Mouse (Mus musculus) B cell, adult 62 days (primary cell): ENCODE measurements around the gene Olfr1192-ps1. TPM values are rescaled to one million over a fixed set of nuclear protein-coding genes. Genes with fewer than 3 reads are reported as not detected.

ENCODE experiments used
- total RNA-seq: library from RNA; stranded (reverse); gene quantifications from 4 replicates; pipeline ENCODE4 v1.2.4, GENCODE M21; 2023

Olfr1192-ps1 gene
- total RNA-seq, result not detected in 4 replicates

GRCm38 (mm10) chr2:88648209-88648608, at the start of gene Olfr1192-ps1:
Gene Olfr1192-ps1, plus strand, starts transcription at chr2:88648509.

DNA sequence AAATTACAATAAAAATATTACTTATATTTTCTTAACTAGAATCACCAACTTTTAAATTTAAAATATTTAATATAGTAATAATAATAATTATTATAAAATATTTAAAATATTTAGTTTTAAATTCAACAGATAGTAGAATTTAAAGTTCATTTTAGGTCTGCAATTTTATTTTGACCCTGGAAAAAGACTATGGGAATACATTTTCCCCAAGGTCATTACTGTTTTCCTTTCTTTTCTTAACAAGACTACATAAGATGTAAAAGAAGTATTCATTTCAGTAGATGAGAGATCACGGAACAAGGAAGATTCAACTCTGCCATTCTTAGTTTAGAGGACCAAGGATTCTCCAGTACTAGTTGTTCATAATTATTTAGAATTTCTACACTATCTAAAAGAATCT, 8.1 kb upstream of the Olfr1192-ps1 start, which contains the start of gene Olfr1191-ps1:
Gene Olfr1191-ps1 (plus strand): TSS at position 301 of the 400 bp plus-strand sequence.

GRCm38 (mm10) chr2:88675328-88675727, 27.0 kb downstream of the Olfr1192-ps1 start, which contains the start of gene Olfr1193:
Gene Olfr1193, plus strand, starts transcription at chr2:88675628.

DNA sequence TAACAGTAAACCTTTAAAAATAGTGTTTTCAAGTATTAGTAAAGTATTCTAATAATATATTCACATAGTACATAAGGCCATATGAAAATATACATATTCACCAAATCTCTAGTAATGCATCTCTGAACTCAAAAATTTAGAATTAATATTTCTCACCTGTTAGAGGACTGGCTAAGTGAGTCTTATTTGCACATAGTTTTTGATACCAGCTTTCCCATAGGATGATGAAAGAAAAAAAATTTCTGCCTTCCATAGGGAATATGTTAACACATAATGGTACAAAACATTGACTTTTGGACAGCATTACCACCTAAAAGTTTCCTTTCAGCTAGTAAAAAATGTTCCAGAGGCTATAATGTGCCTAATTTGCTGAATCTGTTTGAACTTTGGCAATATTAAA, 40.8 kb downstream of the Olfr1192-ps1 start, which contains the start of gene Olfr1195:
Gene Olfr1195 (minus strand): TSS at position 101 of the 400 bp plus-strand sequence.

DNA sequence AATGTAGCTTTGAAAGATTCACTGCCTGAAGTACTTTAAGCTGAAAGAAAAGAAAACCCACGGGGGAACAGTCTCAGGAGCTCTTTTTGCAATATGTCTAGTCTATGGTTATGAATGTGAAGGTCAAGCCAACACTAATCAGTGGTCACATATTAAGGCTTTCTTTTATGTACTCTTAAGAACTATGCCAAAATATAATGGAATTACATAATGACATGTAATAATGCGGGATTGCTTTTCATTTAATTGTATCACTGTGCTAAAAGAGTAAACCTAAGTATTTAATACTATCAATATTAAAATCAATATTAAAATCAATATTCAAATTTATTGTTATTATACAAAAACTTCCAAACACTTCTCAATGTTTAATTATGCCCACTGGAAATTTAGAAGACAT, 56.2 kb downstream of the Olfr1192-ps1 start, which contains the start of gene Olfr1196:
Gene Olfr1196 (minus strand): TSS at position 101 of the 400 bp plus-strand sequence.

Other genes starting within 250 kb of the Olfr1192-ps1 start
- gene Olfr1179, start 242.1 kb upstream of the Olfr1192-ps1 start, total RNA-seq, result not detected in 4 replicates
- gene Olfr1180, start 229.4 kb upstream of the Olfr1192-ps1 start, total RNA-seq, result not detected in 4 replicates
- not detected in 4 replicates for gene Olfr1181, start 222.3 kb upstream of the Olfr1192-ps1 start, total RNA-seq
- gene Gm13757, start 199.4 kb upstream of the Olfr1192-ps1 start, total RNA-seq, result not detected in 4 replicates
- not detected in 4 replicates for gene Olfr1183, start 193.6 kb upstream of the Olfr1192-ps1 start, total RNA-seq
- gene Olfr1184, start 164.9 kb upstream of the Olfr1192-ps1 start, total RNA-seq, result not detected in 4 replicates
- gene Olfr1185-ps1, start 155.2 kb upstream of the Olfr1192-ps1 start, total RNA-seq, result not detected in 4 replicates
- gene Olfr1186, start 130.0 kb upstream of the Olfr1192-ps1 start, total RNA-seq, result not detected in 4 replicates
- gene Olfr1188, start 91.6 kb upstream of the Olfr1192-ps1 start, total RNA-seq, result not detected in 4 replicates
- not detected in 4 replicates for gene Olfr1189, start 62.1 kb upstream of the Olfr1192-ps1 start, total RNA-seq
- gene Olfr1191-ps1, start 8.0 kb upstream of the Olfr1192-ps1 start, total RNA-seq, result 0.09 to 0.20 TPM in 2 of 4 replicates, not detected in the others
- gene Olfr1193, start 27.1 kb downstream of the Olfr1192-ps1 start, total RNA-seq, result not detected in 4 replicates
- gene Olfr1195, start 40.7 kb downstream of the Olfr1192-ps1 start, total RNA-seq, result not detected in 4 replicates
- gene Olfr1196, start 56.1 kb downstream of the Olfr1192-ps1 start, total RNA-seq, result not detected in 4 replicates
- not detected in 4 replicates for gene Olfr1197, start 83.9 kb downstream of the Olfr1192-ps1 start, total RNA-seq
- not detected in 4 replicates for gene Olfr1198, start 102.9 kb downstream of the Olfr1192-ps1 start, total RNA-seq
- gene Olfr1199, start 112.0 kb downstream of the Olfr1192-ps1 start, total RNA-seq, result not detected in 4 replicates
- gene Olfr1200, start 122.0 kb downstream of the Olfr1192-ps1 start, total RNA-seq, result not detected in 4 replicates
- gene Olfr1201, start 144.5 kb downstream of the Olfr1192-ps1 start, total RNA-seq, result not detected in 4 replicates
- gene Olfr1202, start 166.0 kb downstream of the Olfr1192-ps1 start, total RNA-seq, result not detected in 4 replicates
- not detected in 4 replicates for gene Olfr1205, start 181.2 kb downstream of the Olfr1192-ps1 start, total RNA-seq
- gene Olfr1204, start 200.8 kb downstream of the Olfr1192-ps1 start, total RNA-seq, result not detected in 4 replicates
- not detected in 4 replicates for gene Olfr1206, start 214.7 kb downstream of the Olfr1192-ps1 start, total RNA-seq